Mouse (Mus musculus) midbrain, embryonic 12.5 days (tissue): ENCODE results near the gene Qpctl. TPM values are rescaled to one million over a fixed set of nuclear protein-coding genes. Genes with fewer than 3 reads are reported as not detected.

Source experiments
- ATAC-seq: fragments of 200-750 bp; cut with Nextera tagmentation; 2 replicates; pipeline ENCODE4 v1.8.0; 2017; ENCODE audit warnings: low read depth, moderate TSS enrichment, moderate library complexity; ENCODE audit not compliant: low FRiP score
- H3K27ac ChIP-seq: fragments of 300-500 bp; sonication (generic); replicated peaks from 2 replicates; pipeline ENCODE4 v1.5.1; 2016; ENCODE audit warnings: mild to moderate bottlenecking
- H3K27me3 ChIP-seq: fragments of 300-500 bp; sonication (generic); 2 replicates; pipeline ENCODE4 v1.6.1; 2016; ENCODE audit warnings: mild to moderate bottlenecking
- H3K36me3 ChIP-seq: fragments of 300-500 bp; sonication (generic); 2 replicates; pipeline ENCODE4 v1.6.1; 2016
- H3K4me1 ChIP-seq: fragments of 300-500 bp; sonication (generic); 2 replicates; pipeline ENCODE4 v1.6.1; 2016
- H3K4me2 ChIP-seq: fragments of 300-500 bp; sonication (generic); replicated peaks from 2 replicates; pipeline ENCODE4 v1.6.1; 2016; ENCODE audit warnings: mild to moderate bottlenecking, moderate library complexity
- H3K4me3 ChIP-seq: fragments of 300-500 bp; sonication (generic); 2 replicates; pipeline ENCODE4 v1.5.1; 2016; ENCODE audit warnings: mild to moderate bottlenecking
- H3K9ac ChIP-seq: fragments of 300-500 bp; sonication (generic); replicated peaks from 2 replicates; pipeline ENCODE4 v1.6.1; 2016; ENCODE audit warnings: mild to moderate bottlenecking, moderate library complexity
- H3K9me3 ChIP-seq: fragments of 300-500 bp; sonication (generic); 2 replicates; pipeline ENCODE4 v1.6.1; 2016; ENCODE audit warnings: mild to moderate bottlenecking
- WGBS: fragments of 180-500 bp; shearing (Covaris S2); methylation state at CpG from one replicate; pipeline ENCODE4 v1.1.7; 2016; 5-methylcytosine and 5-hydroxymethylcytosine counted together
- microRNA counts: library from miRNA; unstranded; fragments of <30 nt; microRNA quantifications from one replicate; lab custom pipeline; 2017
- microRNA-seq: library from miRNA; unstranded; fragments of <30 nt; microRNA quantifications from one replicate; pipeline ENCODE4, GENCODE M21; 2017
- polyA plus RNA-seq: library from polyadenylated mRNA; unstranded; fragments of >200 nt; fragmentation: Nextera tagmentation; extraction: Ambion mirVana; gene quantifications from 2 replicates; pipeline ENCODE4 v1.2.1, GENCODE M21; 2016

Gene Qpctl
- polyA plus RNA-seq, 1 experiment from 2014 or later = 22.0 TPM

GRCm38 (mm10) chr7:19094826-19095750 is 54.0 kb downstream of the Qpctl start:
- under 1% methylated on average over 66 of the region's 87 CpGs for WGBS
- Histone ChIP-seq H3K27ac (peak overlapping the region; percentile 91), H3K9ac (peak overlapping the region; percentile 85), H3K9me3 (no peaks in the 10 kb centered on the region), H3K36me3 (peaks cover 22% of the 10 kb centered on the region), H3K27me3 (peaks cover 33% of the 10 kb centered on the region), H3K4me3 (peak overlapping the region; percentile 72), H3K4me2 (peak overlapping the region; percentile 98), H3K4me1 (peaks cover 55% of the 10 kb centered on the region)
- no peak for ATAC-seq

- Histone ChIP-seq H3K36me3 (peaks cover 26% of the 10 kb centered on the region), H3K27ac (peak within 1 kb of the TSS; percentile 91), H3K4me3 (peak within 1 kb of the TSS; percentile 72), H3K9me3 (no peaks in the 10 kb centered on the region), H3K4me2 (peak within 1 kb of the TSS; percentile 98), H3K27me3 (peaks cover 35% of the 10 kb centered on the region), H3K4me1 (peaks cover 55% of the 10 kb centered on the region), H3K9ac (peak within 1 kb of the TSS; percentile 85)
- 1% methylated on average over 23 of the region's 36 CpGs for WGBS
- no peak for ATAC-seq
These were observed 54.6 kb downstream of the Qpctl start, which contains the start of gene Six5 for GRCm38 (mm10) chr7:19094471-19094825. Gene Six5, plus strand, starts transcription at chr7:19094594.

- WGBS = under 1% methylated on average over 45 of the region's 45 CpGs
- ATAC-seq = peak; percentile 79
- H3K4me1 ChIP-seq = peaks cover 55% of the 10 kb centered on the region
- peaks cover 26% of the 10 kb centered on the region for H3K36me3 ChIP-seq
- H3K4me2 ChIP-seq = peak overlapping the region; percentile 98
- H3K27me3 ChIP-seq = peaks cover 35% of the 10 kb centered on the region
- no peaks in the 10 kb centered on the region for H3K9me3 ChIP-seq
- peak overlapping the region; percentile 72 for H3K4me3 ChIP-seq
- peak overlapping the region; percentile 85 for H3K9ac ChIP-seq
- H3K27ac ChIP-seq = peak overlapping the region; percentile 91
These were observed 55.3 kb downstream of the Qpctl start for GRCm38 (mm10) chr7:19093537-19094385.

- Histone ChIP-seq H3K36me3 (peaks cover 30% of the 10 kb centered on the region), H3K4me3 (peak overlapping the region; percentile 72), H3K27ac (peak overlapping the region; percentile 74), H3K4me2 (peak overlapping the region; percentile 98), H3K27me3 (peaks cover 35% of the 10 kb centered on the region), H3K4me1 (peaks cover 55% of the 10 kb centered on the region), H3K9me3 (no peaks in the 10 kb centered on the region), H3K9ac (peak overlapping the region; percentile 35; the same call in 1 of the 2 replicates)
- 0% methylated on average over 9 of the region's 15 CpGs for WGBS
- ATAC-seq = peak; percentile 24
These were observed 55.9 kb downstream of the Qpctl start for GRCm38 (mm10) chr7:19093174-19093521.

GRCm38 (mm10) chr7:19092381-19093173 is 56.5 kb downstream of the Qpctl start:
- H3K4me3 ChIP-seq = peak overlapping the region; percentile 72
- H3K9me3 ChIP-seq = no peaks in the 10 kb centered on the region
- 5% methylated on average over 38 of the region's 38 CpGs for WGBS
- peaks cover 55% of the 10 kb centered on the region for H3K4me1 ChIP-seq
- peak overlapping the region; percentile 43; the same call in 1 of the 2 replicates for H3K9ac ChIP-seq
- H3K4me2 ChIP-seq = peak overlapping the region; percentile 98
- peak overlapping the region; percentile 74 for H3K27ac ChIP-seq
- peaks cover 33% of the 10 kb centered on the region for H3K36me3 ChIP-seq
- peak; percentile 64 for ATAC-seq
- H3K27me3 ChIP-seq = peaks cover 35% of the 10 kb centered on the region

- peak overlapping the region; percentile 43; the same call in 1 of the 2 replicates for H3K9ac ChIP-seq
- peak overlapping the region; percentile 98 for H3K4me2 ChIP-seq
- peak overlapping the region; percentile 72 for H3K4me3 ChIP-seq
- H3K4me1 ChIP-seq = peaks cover 52% of the 10 kb centered on the region
- 0 out of 2 replicates have a peak overlapping the region, but pooled peaks have one; percentile 74 for H3K27ac ChIP-seq
- no peak for ATAC-seq
- no peaks in the 10 kb centered on the region for H3K9me3 ChIP-seq
- 18% methylated on average over 13 of the region's 17 CpGs for WGBS
- peaks cover 36% of the 10 kb centered on the region for H3K36me3 ChIP-seq
- H3K27me3 ChIP-seq = peaks cover 35% of the 10 kb centered on the region
These were observed 57.2 kb downstream of the Qpctl start for GRCm38 (mm10) chr7:19091913-19092312.

MicroRNA genes within 50 kb of the gene (microRNA counts, 519-probe panel; counts per million panel counts)
- microRNA mmu-miR-330 (lab: Ali Mortazavi, UCI) = not detected

Small RNA genes within 50 kb of the gene (microRNA-seq; reads per million reads assigned to microRNA genes)
- 612 reads per million, percentile 73 among the genes with 10 or more reads in this experiment for gene Mir330

Other genes with a start within 250 kb of the Qpctl start
- gene Ccdc61, start 238.9 kb downstream of the Qpctl start, polyA plus RNA-seq = 34.7 and 38.7 TPM in 2 replicates
- gene Nova2, start 223.4 kb downstream of the Qpctl start, polyA plus RNA-seq = 12.0 and 13.5 TPM in 2 replicates
- gene Nanos2, start 161.9 kb downstream of the Qpctl start, polyA plus RNA-seq = 0.20 and 0.33 TPM in 2 replicates
- gene Mypop, start 158.0 kb downstream of the Qpctl start, polyA plus RNA-seq = 5.3 and 6.1 TPM in 2 replicates
- 41.6 and 43.1 TPM in 2 replicates for gene Irf2bp1, start 145.2 kb downstream of the Qpctl start, polyA plus RNA-seq
- gene Foxa3, start 125.8 kb downstream of the Qpctl start, polyA plus RNA-seq = 0.09 and 0.10 TPM in 2 replicates
- 51.5 and 53.5 TPM in 2 replicates for gene Sympk, start 124.9 kb downstream of the Qpctl start, polyA plus RNA-seq
- gene Rsph6a, start 94.6 kb downstream of the Qpctl start, polyA plus RNA-seq = not detected in 2 replicates
- 20.8 and 21.0 TPM in 2 replicates for gene Dmwd, start 73.1 kb downstream of the Qpctl start, polyA plus RNA-seq
- 11.2 and 11.7 TPM in 2 replicates for gene Dmpk, start 65.4 kb downstream of the Qpctl start, polyA plus RNA-seq
- 7.4 and 7.9 TPM in 2 replicates for gene Six5, start 54.7 kb downstream of the Qpctl start, polyA plus RNA-seq
- 1.1 and 1.3 TPM in 2 replicates for gene Gm4969, start 30.9 kb downstream of the Qpctl start, polyA plus RNA-seq
- gene Fbxo46, start 29.4 kb downstream of the Qpctl start, polyA plus RNA-seq = 20.6 and 21.9 TPM in 2 replicates
- gene Snrpd2, start 431 bp upstream of the Qpctl start, polyA plus RNA-seq = 136 and 139 TPM in 2 replicates
- 2.1 and 3.4 TPM in 2 replicates for gene Gipr, start 16.8 kb upstream of the Qpctl start, polyA plus RNA-seq
- gene Eml2, start 27.1 kb upstream of the Qpctl start, polyA plus RNA-seq = 5.4 and 6.0 TPM in 2 replicates
- 1.6 and 2.0 TPM in 2 replicates for gene Gpr4, start 63.2 kb upstream of the Qpctl start, polyA plus RNA-seq
- 41.8 and 43.7 TPM in 2 replicates for gene Opa3, start 79.0 kb upstream of the Qpctl start, polyA plus RNA-seq
- 44.9 and 47.1 TPM in 2 replicates for gene Vasp, start 122.5 kb upstream of the Qpctl start, polyA plus RNA-seq
- 0.20 and 0.32 TPM in 2 replicates for gene Ppm1n, start 130.8 kb upstream of the Qpctl start, polyA plus RNA-seq
- gene Rtn2, start 133.3 kb upstream of the Qpctl start, polyA plus RNA-seq = 74.6 and 79.7 TPM in 2 replicates
- 0.20 TPM in 1 of 2 replicates, not detected in the other for gene Fosb, start 160.8 kb upstream of the Qpctl start, polyA plus RNA-seq
- 103 and 114 TPM in 2 replicates for gene Ercc1, start 195.5 kb upstream of the Qpctl start, polyA plus RNA-seq
- gene Cd3eap, start 210.2 kb upstream of the Qpctl start, polyA plus RNA-seq = 19.1 and 20.6 TPM in 2 replicates
- 3.6 and 4.1 TPM in 2 replicates for gene Ppp1r13l, start 210.5 kb upstream of the Qpctl start, polyA plus RNA-seq
- 27.5 and 30.3 TPM in 2 replicates for gene Ercc2, start 232.7 kb upstream of the Qpctl start, polyA plus RNA-seq